Mouse (Mus musculus) ovary, postnatal 14 days (tissue): ENCODE measurements around the gene Lnp1.
"Not testable (repeated sequence)": the region's sequence is repeated elsewhere in the genome, so short reads cannot be mapped to it uniquely, and the experiment has no call there.

Source experiments
- DNase-seq: peaks from one replicate; pipeline ENCODE4 v3.0.0; 2022; ENCODE audit warnings: low spot score

Gene Lnp1

GRCm38 (mm10) chr16:56928023-56928422 lies at the start of gene Lnp1:
Gene Lnp1, minus strand, starts transcription at chr16:56928061.
- DNase-seq = no peak

- DNase-seq = no peak
Measured at GRCm38 (mm10) chr16:56974646-56975045, 46.8 kb upstream of the Lnp1 start.

DNA sequence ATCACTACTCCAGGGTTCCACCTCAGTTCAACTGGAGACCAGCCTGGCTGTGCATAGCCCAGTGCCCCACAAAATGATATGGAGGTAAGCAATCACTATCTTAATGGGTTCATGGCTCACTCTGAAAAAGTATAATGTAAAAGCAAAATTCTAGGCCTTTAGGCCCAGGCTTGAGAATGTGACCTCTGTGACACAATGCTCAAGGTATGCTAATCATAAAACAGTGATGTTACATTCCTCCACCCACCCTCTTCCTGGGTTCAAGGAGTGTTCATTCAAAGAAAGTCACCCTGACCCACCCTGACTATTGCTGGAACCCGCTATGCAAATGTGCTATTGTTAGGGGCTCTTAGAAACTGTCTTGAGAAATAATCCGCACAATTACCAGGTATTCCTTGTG lies 30.4 kb upstream of the Lnp1 start:
- DNase-seq = not testable (repeated sequence)

- no peak for DNase-seq
Measured at GRCm38 (mm10) chr16:56949085-56949484, 21.2 kb upstream of the Lnp1 start.

GRCm38 (mm10) chr16:56942341-56942740 lies 14.5 kb upstream of the Lnp1 start:
- no peak for DNase-seq

DNA sequence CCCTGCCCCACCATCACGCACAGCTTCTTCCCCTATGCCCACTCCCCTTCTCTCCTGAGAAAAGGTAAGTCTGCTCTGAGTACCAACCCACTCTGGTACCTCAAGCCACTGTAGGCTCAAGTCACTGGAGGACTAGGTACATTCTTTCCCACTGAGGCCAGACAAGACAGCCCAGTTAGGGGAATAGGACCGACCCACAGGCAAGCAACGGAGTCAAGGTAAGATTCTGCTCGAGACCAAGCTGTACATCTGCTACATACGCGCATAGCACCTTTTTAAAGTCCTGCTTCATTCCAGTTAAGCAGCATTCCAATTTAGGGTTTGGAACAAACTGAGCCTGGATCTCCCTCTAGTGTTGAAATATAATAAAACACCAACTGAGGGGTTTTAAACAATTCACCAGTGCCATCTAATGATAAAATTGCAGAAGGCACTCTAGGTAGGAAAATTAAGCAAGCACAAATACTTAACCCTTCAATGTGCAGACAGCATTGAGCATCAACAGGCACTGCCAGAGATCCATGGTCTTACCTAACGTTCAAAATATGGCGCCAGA lies 7.7 kb downstream of the Lnp1 start:
- DNase-seq = peak; percentile 14

DNA sequence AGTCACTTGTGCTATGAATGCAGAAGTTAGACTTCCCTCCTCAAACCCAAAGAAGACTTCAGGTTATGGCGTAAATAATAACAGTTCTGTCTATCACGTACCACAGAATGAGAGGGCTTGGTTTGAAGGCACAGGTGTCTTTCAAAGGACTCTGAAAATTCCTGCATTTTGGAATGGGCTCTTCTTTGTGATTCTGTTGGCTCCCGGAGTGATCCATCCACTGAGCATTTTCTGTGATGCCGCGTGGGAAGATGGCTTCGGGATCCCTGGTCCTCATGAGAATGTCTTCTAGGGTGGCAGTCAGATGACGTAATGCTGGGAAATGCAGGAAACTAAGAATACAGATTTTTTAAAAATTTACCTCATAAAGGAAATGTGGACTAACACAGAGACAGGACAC lies 10.6 kb downstream of the Lnp1 start:
- no peak for DNase-seq

DNA sequence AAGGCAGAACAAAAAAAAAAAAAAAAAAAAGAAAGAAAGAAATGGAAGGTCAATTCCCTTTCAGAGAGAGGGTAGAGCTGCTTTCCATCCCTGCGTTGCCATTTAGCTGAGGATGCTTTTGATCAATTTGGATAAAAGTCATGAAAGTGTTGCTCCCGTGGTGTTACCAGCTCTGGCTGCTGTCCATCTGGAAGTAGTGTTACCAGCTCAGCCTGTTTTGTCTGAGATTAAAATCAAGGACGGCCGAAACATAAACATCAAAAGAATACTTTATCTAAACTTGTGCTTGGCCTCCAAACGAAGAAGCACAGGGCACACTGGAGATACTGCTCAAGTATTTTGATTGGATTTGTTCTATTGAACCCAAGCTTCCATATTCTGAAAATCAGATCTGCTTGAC lies 18.9 kb downstream of the Lnp1 start:
- DNase-seq = no peak

DNA sequence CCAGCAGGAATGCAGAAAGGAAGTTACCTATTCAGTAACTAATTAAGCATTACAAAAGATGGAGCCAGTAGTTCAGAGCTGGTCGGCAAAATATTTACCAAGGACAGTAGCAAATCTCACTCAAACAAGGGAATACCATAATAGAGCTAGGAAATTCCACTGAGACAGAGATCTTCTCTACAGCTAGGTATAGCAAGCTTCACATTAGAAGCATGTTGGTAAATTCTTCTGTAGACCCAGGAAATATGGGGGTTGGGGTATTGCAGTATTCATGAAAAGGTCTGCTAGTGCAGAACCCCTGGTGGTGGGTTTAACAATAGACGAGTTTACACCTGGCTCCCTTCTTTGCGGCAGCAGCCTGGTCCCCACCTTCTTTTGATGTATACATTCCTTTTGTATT lies 25.7 kb downstream of the Lnp1 start:
- not testable (repeated sequence) for DNase-seq

DNA sequence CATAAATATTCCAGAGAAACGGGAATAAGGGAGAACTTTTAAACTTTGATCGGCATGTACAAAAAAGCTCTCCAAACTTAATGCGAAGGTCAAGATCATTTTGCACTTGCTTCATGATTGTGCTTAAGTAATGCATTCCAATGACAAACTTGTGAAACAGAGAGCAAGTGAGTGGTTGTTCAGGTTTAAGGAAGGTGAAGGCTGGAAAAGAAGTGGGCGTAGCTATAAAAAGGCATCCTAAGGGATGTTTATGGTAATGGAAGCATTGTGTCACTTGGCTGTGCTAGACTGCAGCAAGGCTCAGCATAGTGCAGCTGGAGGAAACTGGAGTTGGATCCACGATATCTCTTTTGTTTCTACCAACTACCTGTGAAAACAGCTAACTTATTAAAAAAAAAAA lies 36.3 kb downstream of the Lnp1 start:
- no peak for DNase-seq

DNA sequence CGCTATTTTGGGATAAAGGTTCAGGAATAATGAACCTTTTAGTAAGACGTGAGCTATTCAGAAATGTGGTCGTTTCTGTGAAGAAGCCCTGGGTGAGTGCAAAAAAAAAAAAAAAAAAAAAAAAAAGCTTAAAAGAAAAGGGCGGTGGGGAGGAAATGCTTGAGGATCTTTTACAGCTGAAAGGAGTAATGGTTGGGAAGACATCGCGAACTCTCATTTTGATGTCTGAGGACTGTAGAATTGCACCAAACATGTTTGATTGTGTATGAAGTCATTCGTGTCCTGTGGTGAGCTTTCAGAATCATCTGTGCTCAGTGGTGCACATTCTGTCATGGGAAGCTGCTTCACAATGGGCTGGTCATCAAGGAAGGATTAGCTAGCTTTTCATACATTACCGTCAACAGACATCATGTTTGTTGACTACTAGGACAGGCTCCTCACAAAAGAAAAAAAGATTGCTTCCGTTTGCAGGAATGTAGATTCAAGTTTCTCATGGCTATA lies 41.2 kb downstream of the Lnp1 start:
- no peak for DNase-seq

GRCm38 (mm10) chr16:56885824-56886615 lies 41.8 kb downstream of the Lnp1 start, which contains the start of gene Tmem45a:
Gene Tmem45a, minus strand, starts transcription at chr16:56886166.
- peak; percentile 78 for DNase-seq

- no peak for DNase-seq
Measured at GRCm38 (mm10) chr16:56884811-56885210, 43.0 kb downstream of the Lnp1 start.

DNA sequence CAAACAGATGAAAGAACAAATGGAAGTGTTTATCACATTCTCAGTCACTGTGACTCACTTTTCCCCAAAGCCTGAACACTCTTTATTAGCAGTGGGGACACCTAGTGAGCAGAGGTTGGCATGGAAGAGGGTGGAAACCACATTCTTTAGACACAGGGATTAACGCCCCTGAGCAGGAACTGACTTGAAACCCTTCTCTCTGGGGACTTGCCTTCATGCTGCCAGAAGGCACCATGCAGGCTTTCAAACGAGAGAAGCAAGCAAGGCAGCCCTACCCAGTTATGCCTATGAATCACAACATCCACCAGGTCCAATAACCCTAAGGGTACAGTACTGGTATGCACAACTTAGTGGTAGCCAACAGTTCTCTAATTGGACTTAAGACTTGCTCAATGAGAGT lies 54.5 kb downstream of the Lnp1 start:
- DNase-seq = no peak

- no peak for DNase-seq
Measured at GRCm38 (mm10) chr16:56870458-56870857, 57.4 kb downstream of the Lnp1 start.

- DNase-seq = no peak
Measured at GRCm38 (mm10) chr16:56868361-56868760, 59.5 kb downstream of the Lnp1 start.

GRCm38 (mm10) chr16:56867591-56867990 lies 60.3 kb downstream of the Lnp1 start:
- DNase-seq = no peak
